Mouse (Mus musculus) embryonic facial prominence, embryonic 14.5 days (tissue): ENCODE measurements at regions not wholly inside any gene's neighbourhood (a gene's known extent, or its start where the extent isn't known, plus 50 kb on each side); places are given as distances from the start of the nearest gene placed in this dataset.

Experiments used
- ATAC-seq: fragments of 200-750 bp; cut with Nextera tagmentation; 2 replicates; pipeline ENCODE4 v1.8.0; 2017; ENCODE audit warnings: low read depth, moderate number of reproducible peaks, moderate TSS enrichment
- DNase-seq: peaks from one replicate; pipeline ENCODE4 v3.0.0-alpha.2; 2015; ENCODE audit warnings: low spot score
- H3K27ac ChIP-seq: fragments of 300-500 bp; sonication (generic); replicated peaks from 2 replicates; pipeline ENCODE4 v1.5.1; 2014; ENCODE audit warnings: low read depth, mild to moderate bottlenecking, low read length, moderate library complexity
- H3K27me3 ChIP-seq: fragments of 300-500 bp; sonication (generic); replicated peaks from 2 replicates; pipeline ENCODE4 v1.6.1; 2014; ENCODE audit warnings: low read length; ENCODE audit not compliant: control insufficient read depth, insufficient read depth
- H3K36me3 ChIP-seq: fragments of 300-500 bp; sonication (generic); 2 replicates; pipeline ENCODE4 v1.6.1; 2014; ENCODE audit warnings: low read length, mixed read lengths; ENCODE audit not compliant: control insufficient read depth, insufficient read depth
- H3K4me1 ChIP-seq: fragments of 300-500 bp; sonication (generic); 2 replicates; pipeline ENCODE4 v1.6.1; 2014; ENCODE audit warnings: antibody characterized with exemption, low read length; ENCODE audit not compliant: control insufficient read depth, insufficient read depth
- H3K4me2 ChIP-seq: fragments of 300-500 bp; sonication (generic); 2 replicates; pipeline ENCODE4 v1.6.1; 2014; ENCODE audit warnings: low read depth, mild to moderate bottlenecking, low read length, moderate library complexity, mixed read lengths
- H3K4me3 ChIP-seq: fragments of 300-500 bp; sonication (generic); 2 replicates; pipeline ENCODE4 v1.5.1; 2014; ENCODE audit warnings: low read depth, mild to moderate bottlenecking, low read length
- H3K9ac ChIP-seq: fragments of 300-500 bp; sonication (generic); 2 replicates; pipeline ENCODE4 v1.6.1; 2014; ENCODE audit warnings: low read depth, mild to moderate bottlenecking, low read length, moderate library complexity, mixed read lengths
- H3K9me3 ChIP-seq: fragments of 300-500 bp; sonication (generic); 2 replicates; pipeline ENCODE4 v1.6.1; 2016; ENCODE audit warnings: low read length; ENCODE audit not compliant: control insufficient read depth
- WGBS: fragments of 180-500 bp; shearing (Covaris S2); extraction: QIAGEN DNeasy Blood & Tissue Kit; methylation state at CpG from one replicate; pipeline ENCODE4 v1.1.7; 2014; 5-methylcytosine and 5-hydroxymethylcytosine counted together

DNA sequence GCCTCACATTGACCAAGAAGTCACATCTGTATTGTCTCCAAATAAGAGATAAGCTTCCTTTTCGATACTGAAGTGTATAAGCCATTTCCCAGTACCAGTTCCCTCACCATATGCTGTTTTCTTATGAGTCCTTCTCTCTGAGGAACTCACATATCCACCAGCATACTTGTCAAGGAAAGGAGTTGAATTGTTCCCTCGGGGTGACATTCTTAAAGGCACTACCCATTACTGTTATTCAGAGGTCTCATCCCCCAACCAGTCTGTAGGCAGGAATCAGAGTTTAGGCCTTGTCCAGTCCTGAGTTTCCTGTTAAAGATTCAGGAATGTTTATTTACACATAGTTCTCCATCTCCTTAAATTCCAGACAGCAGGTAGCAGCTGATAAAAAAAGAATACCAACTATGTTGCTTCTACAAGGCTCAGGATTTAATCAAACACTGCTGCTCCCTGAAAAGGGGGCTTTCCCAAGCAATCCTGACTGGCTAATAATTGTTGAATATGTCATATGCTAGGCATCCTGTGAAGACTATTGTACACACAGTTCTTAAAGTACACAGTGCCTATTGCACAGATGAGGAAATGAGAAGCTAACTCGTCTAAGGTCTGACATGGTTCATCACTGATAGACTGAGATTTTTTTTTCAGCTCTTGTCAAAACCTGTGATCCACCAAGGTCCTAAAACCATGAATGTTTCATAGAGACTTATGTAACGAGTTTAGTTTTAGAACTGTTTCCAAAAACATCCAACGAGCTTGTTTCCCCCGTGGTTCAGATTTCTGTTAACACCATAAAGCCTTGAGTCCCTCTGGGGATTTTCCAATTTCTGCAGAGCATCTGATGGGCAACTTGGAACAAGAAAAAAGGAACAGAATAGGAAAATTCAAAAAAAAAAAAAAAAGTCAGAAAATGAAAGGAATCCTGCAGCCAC, 52.5 kb upstream of the Tfpi start:
- no peak overlapping the region for H3K9ac ChIP-seq
- H3K27me3 ChIP-seq: no peaks in the 10 kb centered on the region
- H3K9me3 ChIP-seq: no peaks in the 10 kb centered on the region
- H3K4me3 ChIP-seq: no peak overlapping the region
- DNase-seq (no peak), ATAC-seq (no peak)
- no peak overlapping the region for H3K27ac ChIP-seq
- H3K4me2 ChIP-seq: no peak overlapping the region
- no peaks in the 10 kb centered on the region for H3K4me1 ChIP-seq
- 44% methylated on average over 6 of the region's 6 CpGs for WGBS
- H3K36me3 ChIP-seq: no peaks in the 10 kb centered on the region
